Mouse (Mus musculus): ENCODE measurements around the gene Sfrp4. TPM values are rescaled to one million over a fixed set of nuclear protein-coding genes. Genes with fewer than 3 reads are reported as not detected.

Gene Sfrp4
- 3.0 and 3.7 TPM in 2 replicates for polyA plus RNA-seq (2012; rRNA removed)

DNA sequence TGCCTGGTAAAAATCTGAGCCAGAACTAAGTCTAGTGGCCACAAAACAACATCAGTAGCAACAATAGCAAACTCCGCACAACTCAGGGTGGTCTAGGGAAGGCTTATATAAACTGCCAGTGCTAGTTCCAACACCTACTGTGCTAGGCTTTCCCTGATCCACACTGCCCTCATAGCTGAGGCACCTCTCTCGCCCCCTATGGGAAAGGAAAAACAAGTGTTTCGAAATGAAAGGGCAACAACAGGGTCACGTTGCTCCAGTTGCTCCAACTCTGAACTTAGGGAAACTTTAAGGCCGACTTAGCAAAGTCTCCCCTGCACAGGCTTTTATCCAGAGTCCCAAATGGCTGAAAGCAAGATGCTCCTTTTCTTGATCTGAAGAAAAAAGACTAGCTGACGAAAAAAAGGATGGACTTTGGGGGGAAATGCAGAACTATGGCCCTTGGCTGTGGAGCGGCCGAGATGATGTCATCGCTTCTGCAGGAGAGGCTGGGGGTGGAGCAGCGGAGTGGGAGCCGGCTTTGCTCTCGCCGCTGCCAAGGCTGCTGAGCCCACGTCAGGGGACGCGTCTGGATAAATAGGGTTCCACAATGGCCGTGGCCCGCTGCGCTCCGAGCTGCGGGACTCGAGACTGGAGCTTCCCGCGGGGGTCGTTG is at the start of gene Sfrp4:
Gene Sfrp4, plus strand, starts transcription at position 532 of the 655 bp plus-strand sequence.

DNA sequence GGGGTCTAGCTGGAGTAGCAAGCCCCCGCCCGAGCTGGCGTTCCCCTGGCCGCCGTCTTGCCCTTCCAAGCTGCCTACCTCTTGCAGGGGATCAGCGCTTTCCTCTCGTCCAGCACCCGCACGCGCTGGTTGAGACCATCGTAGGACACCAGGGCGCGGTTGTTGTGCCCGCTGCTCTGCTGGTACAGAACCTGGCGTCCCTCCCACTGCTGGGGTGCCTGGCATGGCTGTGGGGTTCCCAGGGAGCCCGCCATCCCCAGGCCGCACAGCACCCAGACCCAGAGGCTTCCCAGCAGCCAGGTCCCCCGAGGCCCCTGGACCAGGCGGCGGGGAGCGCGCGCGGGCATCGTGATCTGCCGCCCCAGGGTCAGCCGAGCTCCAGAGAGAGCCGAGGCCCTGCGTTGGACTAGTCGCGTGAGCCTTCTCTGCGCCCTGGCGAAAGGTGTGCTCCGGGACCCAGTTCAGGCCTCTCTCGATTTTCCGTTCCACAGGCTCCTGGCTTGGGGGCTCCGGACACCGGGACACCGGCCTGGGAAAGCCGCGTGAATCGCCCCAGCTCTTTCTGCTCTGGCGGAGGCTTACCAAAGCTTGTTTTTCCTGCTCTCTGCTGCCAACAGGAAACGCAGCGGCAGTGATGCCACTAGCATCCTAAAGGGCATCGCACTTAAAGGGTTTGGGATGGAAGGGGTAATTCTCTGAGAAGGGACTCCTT is 3.5 kb upstream of the Sfrp4 start, which contains the start of gene Epdr1:
Gene Epdr1, minus strand, starts transcription at position 712 of the 712 bp plus-strand sequence.

Other genes with a start within 250 kb of the Sfrp4 start
- gene Stard3nl, start 227.3 kb upstream of the Sfrp4 start, polyA plus RNA-seq (2012; rRNA removed), result 19.6 and 20.7 TPM in 2 replicates
- 19.0 and 24.7 TPM in 2 replicates for gene Epdr1, start 3.2 kb upstream of the Sfrp4 start, polyA plus RNA-seq (2012; rRNA removed)
- gene Nme8, start 74.7 kb downstream of the Sfrp4 start, polyA plus RNA-seq (2012; rRNA removed), result not detected in 2 replicates
- gene Gpr141, start 201.2 kb downstream of the Sfrp4 start, polyA plus RNA-seq (2012; rRNA removed), result 0.07 and 0.12 TPM in 2 replicates